Mouse (Mus musculus) heart, postnatal 36 days (tissue): ENCODE data around the gene Tmed3. TPM values are rescaled to one million over a fixed set of nuclear protein-coding genes. Genes with fewer than 3 reads are reported as not detected.

Source experiments
- total RNA-seq, 2 experiments: library from RNA; stranded (reverse); gene quantifications; 2 replicates each; pipeline ENCODE4 v1.2.3; 2021

The Tmed3 gene
- total RNA-seq, 2 experiments from 2014 or later = 27.0 to 28.0 TPM

Other genes starting within 250 kb of the Tmed3 start
- under 1 TPM; 0.08 to 0.11 TPM for gene Minar1, start 81.9 kb downstream of the Tmed3 start, total RNA-seq
- not detected for gene Ankrd34c, start 33.4 kb upstream of the Tmed3 start, total RNA-seq
- gene Rasgrf1, start 204.8 kb upstream of the Tmed3 start, total RNA-seq = not detected